Mouse (Mus musculus): Measurements from ENCODE around the gene Src. TPM values are rescaled to one million over a fixed set of nuclear protein-coding genes. Genes with fewer than 3 reads are reported as not detected.
"Not testable (repeated sequence)": the region's sequence is repeated elsewhere in the genome, so short reads cannot be mapped to it uniquely, and the experiment has no call there.

The Src gene
- polyA plus RNA-seq, 1 experiment from 2014 or later, result 19.6 TPM

DNA sequence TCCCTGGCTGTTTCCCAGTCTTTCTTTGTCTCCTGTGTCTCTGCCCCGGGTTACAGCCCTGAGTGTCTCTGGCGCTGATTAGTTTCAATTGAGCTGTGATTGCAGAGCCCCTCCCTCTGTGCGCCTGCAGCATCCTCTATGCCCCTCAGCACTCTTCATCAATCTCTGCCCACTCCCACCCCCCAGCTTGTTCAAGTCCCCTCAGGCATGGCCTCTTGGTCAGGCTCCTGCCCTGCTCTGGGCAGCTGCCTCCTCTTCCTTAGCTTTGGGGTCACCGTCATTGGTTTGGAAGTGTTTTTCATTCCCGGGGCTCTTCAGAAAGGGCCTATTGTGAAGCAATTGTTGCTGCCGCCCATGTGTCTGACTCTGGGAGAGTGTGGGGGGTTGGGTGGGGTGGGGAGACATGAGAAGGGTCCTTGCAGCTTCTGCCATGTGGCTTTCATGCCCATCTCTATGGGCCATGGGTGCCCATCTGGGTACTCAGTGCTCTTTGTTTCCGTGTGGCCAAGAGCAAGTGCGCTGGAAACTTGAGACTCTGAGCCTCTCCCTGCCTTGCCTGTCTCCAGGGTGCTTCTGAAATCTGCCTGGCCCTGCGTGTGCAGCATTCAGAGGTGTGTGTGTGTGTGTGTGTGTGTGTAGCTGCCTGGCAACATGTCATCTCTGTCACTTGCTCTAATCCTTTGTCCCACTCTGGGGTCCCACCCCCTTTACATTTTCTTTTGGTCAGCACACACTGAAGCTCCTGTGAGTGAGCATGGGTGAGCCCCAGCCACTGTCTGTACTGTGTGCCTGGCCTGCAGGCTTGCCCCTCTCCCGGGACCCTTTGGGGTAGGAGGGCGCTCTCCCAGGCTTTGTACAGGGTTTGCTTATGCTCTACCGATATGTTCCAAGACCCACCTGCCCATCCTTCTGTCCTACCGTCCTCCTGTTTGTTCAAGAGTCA is 57.5 kb downstream of the Src start:
- WGBS, result 17% methylated on average over 13 of the region's 13 CpGs
- peak; percentile 73 for DNase-seq (ENCODE audit: extremely low spot score, low spot score)
- Histone ChIP-seq H3K4me3 (peak overlapping the region; percentile 29; the same call in 1 of the 2 replicates), H3K27me3 (ENCODE audit: poor library complexity, severe bottlenecking) (peaks cover 18% of the 10 kb centered on the region; the same call in 1 of the 2 replicates), H3K27ac (peak overlapping the region; percentile 92), H3K4me1 (peaks cover 100% of the 10 kb centered on the region), H3K9me3 (no peaks in the 10 kb centered on the region), H3K36me3 (replicated peaks) (peaks cover 17% of the 10 kb centered on the region)

DNA sequence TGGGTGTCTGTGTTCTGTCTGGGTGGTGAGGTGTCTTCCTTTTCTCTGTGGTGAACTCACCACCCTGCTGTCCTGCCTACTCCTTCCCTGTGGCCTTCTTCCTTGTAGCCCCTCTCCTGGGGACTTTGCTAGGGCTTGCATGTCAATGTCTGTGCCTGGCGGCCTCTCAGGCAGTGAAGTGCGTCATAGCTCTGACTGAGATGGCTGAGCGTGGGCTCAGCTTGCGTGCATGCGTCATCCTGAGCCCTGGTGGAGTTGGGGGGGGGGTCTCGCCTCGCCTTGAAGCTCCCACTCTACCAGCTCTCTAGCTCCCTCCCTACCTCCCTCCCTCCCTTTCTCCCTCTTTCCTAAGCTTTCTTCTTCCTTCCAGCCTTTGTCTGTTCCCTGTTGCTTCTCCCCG is 60.4 kb downstream of the Src start:
- Histone ChIP-seq H3K4me3 (no peak overlapping the region), H3K36me3 (replicated peaks) (no peaks in the 10 kb centered on the region), H3K4me1 (peaks cover 99% of the 10 kb centered on the region), H3K27me3 (ENCODE audit: poor library complexity, severe bottlenecking) (peaks cover 41% of the 10 kb centered on the region), H3K9me3 (no peaks in the 10 kb centered on the region), H3K27ac (peak overlapping the region; percentile 92)
- WGBS, result 77% methylated on average over 8 of the region's 8 CpGs
- DNase-seq (ENCODE audit: extremely low spot score, low spot score), result no peak

DNA sequence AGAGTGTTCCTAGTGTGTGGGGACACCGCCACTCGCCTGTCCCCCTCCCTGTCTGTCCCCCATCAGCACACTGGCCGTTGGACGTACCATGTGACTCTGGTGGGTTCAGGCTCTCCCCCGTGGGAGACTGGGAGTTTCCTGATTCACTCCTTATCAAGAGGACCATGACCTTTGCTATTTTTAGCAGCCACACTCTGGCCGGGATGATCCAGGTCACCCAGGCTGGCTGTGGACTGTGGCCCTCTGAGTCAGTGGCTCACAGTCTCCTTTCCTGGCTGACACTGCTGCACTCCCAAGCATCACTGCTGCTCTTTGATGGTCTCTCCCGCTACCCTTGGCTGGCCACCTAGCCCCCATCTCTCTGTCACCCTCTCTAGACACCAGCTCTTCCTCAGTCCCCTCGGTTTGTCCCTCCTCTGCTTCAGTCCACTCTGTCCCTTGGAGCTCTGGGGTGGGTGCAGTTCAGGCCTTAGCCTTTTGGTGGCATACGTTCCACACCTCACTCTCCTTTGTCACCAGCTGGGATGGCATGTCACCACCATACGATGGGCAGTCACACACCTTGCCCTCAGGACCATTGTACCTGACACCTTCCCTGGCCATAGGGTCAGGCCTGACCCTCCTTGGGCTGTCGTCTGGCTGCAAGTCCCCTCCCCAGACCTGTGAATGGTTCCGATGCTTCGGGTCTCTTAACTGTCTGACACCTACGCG is 61.8 kb downstream of the Src start:
- Histone ChIP-seq H3K36me3 (replicated peaks) (no peaks in the 10 kb centered on the region), H3K4me1 (peaks cover 95% of the 10 kb centered on the region), H3K27ac (peak overlapping the region; percentile 92), H3K27me3 (ENCODE audit: poor library complexity, severe bottlenecking) (peaks cover 46% of the 10 kb centered on the region), H3K4me3 (no peak overlapping the region), H3K9me3 (no peaks in the 10 kb centered on the region)
- WGBS, result 59% methylated on average over 15 of the region's 15 CpGs
- no peak for DNase-seq (ENCODE audit: extremely low spot score, low spot score)

DNA sequence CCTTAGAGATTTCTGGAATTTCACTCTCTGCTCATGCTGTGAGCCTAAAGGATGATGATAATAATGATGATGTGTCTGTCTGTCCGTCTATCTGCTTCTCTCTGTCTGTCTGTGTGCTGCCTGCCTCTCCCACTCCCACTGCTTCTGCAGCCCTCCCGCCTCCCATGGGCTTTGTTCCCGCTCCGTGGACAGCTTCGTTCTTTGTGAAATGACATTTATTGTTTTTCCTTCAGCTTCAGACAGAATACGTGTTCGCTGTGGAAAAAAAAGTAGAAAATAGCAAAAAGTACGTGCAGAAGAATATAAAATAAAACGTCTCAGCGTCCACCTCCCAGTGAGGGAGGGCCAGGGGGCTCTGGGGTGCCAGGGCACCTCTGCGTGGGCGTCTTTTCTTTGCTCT is 64.5 kb downstream of the Src start:
- H3K36me3 ChIP-seq (replicated peaks), result no peaks in the 10 kb centered on the region
- peaks cover 44% of the 10 kb centered on the region for H3K27me3 ChIP-seq (ENCODE audit: poor library complexity, severe bottlenecking)
- no peak for DNase-seq (ENCODE audit: extremely low spot score, low spot score)
- H3K27ac ChIP-seq, result peak overlapping the region; percentile 92
- peaks cover 93% of the 10 kb centered on the region for H3K4me1 ChIP-seq
- H3K9me3 ChIP-seq, result no peaks in the 10 kb centered on the region
- WGBS, result 47% methylated on average over 12 of the region's 12 CpGs
- H3K4me3 ChIP-seq, result no peak overlapping the region

DNA sequence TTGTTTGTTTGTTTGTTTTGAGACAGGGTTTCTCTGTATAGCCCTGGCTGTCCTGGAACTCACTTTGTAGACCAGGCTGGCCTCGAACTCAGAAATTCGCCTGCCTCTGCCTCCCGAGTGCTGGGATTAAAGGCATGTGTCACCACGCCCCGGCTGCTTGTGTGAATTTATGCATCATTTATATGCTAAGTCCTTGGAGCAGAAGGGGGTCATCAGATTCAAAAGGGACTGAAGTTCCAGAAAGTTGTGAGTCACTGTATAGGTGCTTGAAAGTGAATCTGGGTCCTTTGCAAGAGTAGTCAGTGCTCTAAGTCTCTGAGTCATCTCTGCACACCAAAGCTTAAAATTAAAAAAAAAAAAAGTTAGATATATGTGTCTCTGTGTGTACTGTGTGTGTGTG is 68.3 kb downstream of the Src start:
- not testable (repeated sequence) for H3K4me3 ChIP-seq; DNase-seq (ENCODE audit: extremely low spot score, low spot score); H3K9me3 ChIP-seq; H3K36me3 ChIP-seq (replicated peaks)
- 88% methylated on average over 5 of the region's 5 CpGs for WGBS
- Histone ChIP-seq H3K27ac (peak overlapping the region; percentile 92), H3K4me1 (peaks cover 67% of the 10 kb centered on the region), H3K27me3 (ENCODE audit: poor library complexity, severe bottlenecking) (peaks cover 21% of the 10 kb centered on the region)

DNA sequence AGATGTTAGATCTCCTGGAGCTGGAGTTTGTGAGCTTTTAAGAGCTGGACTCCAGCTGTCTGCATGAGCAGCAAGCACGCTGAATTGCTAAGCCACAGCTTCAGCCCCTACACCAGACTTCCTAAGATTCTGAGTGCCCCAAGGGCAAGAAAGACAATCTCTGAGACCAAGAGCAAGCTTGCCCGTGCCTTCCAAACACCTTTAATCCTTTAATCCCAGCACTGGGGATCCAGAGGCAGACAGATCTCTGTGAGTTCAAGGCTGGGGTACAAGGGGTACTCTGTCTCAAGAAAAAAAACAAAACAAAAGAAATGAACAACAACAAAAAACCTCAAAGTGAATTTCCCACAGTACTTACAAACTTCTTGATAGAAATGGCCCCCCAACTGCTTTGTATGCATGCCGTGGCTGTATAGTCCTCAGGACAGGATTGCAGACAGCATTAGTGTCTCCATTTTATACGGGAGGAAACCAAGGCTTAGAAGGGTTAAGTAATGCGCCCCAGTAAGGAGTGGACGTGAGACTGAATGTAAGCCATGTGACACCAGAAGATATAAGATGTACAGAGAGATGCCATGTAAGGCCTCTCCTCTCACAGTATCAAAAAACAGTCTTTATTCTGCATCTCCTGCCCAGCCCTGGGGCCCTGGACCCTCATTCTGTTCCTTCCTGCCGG is 68.9 kb downstream of the Src start:
- H3K36me3 ChIP-seq (replicated peaks), result no peaks in the 10 kb centered on the region
- no peak overlapping the region for H3K4me3 ChIP-seq
- no peak for DNase-seq (ENCODE audit: extremely low spot score, low spot score)
- 25% methylated on average over 7 of the region's 7 CpGs for WGBS
- peak overlapping the region; percentile 92 for H3K27ac ChIP-seq
- peaks cover 61% of the 10 kb centered on the region for H3K4me1 ChIP-seq
- peaks cover 15% of the 10 kb centered on the region for H3K27me3 ChIP-seq (ENCODE audit: poor library complexity, severe bottlenecking)
- H3K9me3 ChIP-seq, result no peaks in the 10 kb centered on the region

DNA sequence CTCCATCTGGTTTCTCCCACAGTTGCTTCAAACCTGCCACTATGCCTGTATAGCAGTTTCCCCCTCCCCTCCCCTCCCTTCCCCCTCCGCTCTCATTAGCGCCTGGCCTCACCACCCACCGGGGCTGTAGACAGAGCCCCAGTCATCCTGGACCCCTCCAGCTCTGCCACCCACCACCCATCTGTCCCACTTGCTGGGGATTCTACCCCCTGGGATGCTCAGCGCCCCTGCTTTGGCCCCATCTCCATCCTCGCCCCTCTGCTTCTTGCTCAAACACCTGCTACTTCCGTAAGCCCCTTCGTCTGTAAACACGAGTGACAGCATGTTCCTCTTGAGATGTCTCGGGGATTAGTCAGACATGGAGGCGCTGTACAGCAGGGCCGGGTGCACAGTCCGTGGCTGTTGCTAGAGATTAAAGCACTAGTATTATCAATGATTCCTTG is 69.5 kb downstream of the Src start:
- peaks cover 55% of the 10 kb centered on the region for H3K4me1 ChIP-seq
- no peaks in the 10 kb centered on the region for H3K9me3 ChIP-seq
- 17% methylated on average over 12 of the region's 12 CpGs for WGBS
- H3K27ac ChIP-seq, result peak overlapping the region; percentile 92
- peaks cover 10% of the 10 kb centered on the region for H3K27me3 ChIP-seq (ENCODE audit: poor library complexity, severe bottlenecking)
- peak overlapping the region; percentile 19; the same call in 1 of the 2 replicates for H3K4me3 ChIP-seq
- no peak for DNase-seq (ENCODE audit: extremely low spot score, low spot score)
- no peaks in the 10 kb centered on the region for H3K36me3 ChIP-seq (replicated peaks)

DNA sequence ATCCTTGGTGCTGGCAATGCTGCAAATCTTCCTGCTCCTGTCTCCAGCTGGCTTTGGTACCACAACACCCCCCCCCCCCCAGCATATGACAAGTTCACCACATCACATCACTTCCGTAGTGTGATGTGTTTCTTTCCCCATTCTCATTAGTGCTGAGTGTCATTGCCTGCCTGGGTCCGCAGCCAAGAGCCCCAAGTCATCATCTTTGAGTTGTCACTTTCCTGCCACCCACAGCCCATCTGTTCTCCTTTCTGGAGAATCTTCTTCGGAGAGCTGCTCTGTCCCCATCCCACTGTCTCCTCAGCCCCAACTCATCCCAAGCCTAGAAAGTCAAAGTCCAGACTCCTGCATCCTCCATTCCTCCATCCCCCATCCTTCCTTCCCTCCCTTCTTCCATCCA is 75.0 kb downstream of the Src start:
- H3K27ac ChIP-seq, result no peak overlapping the region

DNA sequence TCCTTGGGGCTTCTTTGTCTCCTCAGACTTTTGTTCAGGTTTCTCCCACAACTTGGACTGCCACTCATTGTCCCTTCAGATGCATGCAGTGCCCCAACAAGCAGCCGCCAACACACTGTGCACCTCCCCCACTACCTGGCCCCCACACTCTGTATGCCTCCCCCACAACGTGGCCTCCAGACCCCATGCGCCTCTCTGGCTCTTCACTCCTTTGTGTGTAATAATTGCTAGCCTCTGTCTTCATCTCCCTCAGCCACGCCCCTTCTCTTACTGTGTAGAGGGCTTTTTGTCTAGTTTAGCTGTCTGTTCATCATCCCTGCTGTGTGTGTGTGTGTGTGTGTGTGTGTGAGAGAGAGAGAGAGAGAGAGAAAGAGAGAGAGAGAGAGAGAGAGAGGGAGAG is 80.3 kb downstream of the Src start:
- no peaks in the 10 kb centered on the region for H3K9me3 ChIP-seq
- H3K4me3 ChIP-seq, result no peak overlapping the region
- peaks cover 46% of the 10 kb centered on the region for H3K4me1 ChIP-seq
- H3K36me3 ChIP-seq (replicated peaks), result no peaks in the 10 kb centered on the region
- peak; percentile 59 for DNase-seq (ENCODE audit: extremely low spot score, low spot score)
- 18% methylated on average over 4 of the region's 4 CpGs for WGBS
- peak overlapping the region; percentile 89 for H3K27ac ChIP-seq
- H3K27me3 ChIP-seq (ENCODE audit: poor library complexity, severe bottlenecking), result peaks cover 11% of the 10 kb centered on the region; the same call in 1 of the 2 replicates

More for the DNA sequence above, 75.0 kb downstream of the Src start:
- peaks cover 32% of the 10 kb centered on the region for H3K4me1 ChIP-seq
- peaks cover 11% of the 10 kb centered on the region; the same call in 1 of the 2 replicates for H3K27me3 ChIP-seq (ENCODE audit: poor library complexity, severe bottlenecking)
- no peak overlapping the region for H3K4me3 ChIP-seq
- H3K9me3 ChIP-seq, result no peaks in the 10 kb centered on the region
- 85% methylated on average over 3 of the region's 3 CpGs for WGBS
- H3K36me3 ChIP-seq (replicated peaks), result no peaks in the 10 kb centered on the region
- DNase-seq (ENCODE audit: extremely low spot score, low spot score), result no peak

DNA sequence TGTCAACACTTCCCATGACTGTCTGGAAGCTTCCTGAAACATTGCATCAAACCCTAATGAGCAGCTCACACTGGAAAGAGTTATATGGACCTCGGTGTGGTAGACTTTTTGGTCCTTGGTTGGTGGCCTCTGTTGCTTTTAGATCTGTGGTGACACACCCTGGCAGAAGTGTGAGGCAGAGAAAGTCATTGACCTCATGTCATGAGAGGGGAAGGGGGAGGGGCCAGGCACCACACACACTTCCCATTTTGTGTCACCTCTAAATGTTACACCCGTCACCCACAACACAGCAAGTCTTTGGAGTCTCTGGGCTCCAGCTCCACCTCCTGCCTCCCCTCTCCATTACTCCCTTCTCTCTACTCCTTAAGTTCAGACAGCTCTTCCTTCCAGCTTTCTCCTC is 82.1 kb downstream of the Src start:
- 88% methylated on average over 2 of the region's 2 CpGs for WGBS
- H3K4me3 ChIP-seq, result no peak overlapping the region
- peaks cover 55% of the 10 kb centered on the region for H3K4me1 ChIP-seq
- no peaks in the 10 kb centered on the region for H3K9me3 ChIP-seq
- peaks cover 14% of the 10 kb centered on the region; the same call in 1 of the 2 replicates for H3K27me3 ChIP-seq (ENCODE audit: poor library complexity, severe bottlenecking)
- 0 out of 2 replicates have a peak overlapping the region, but pooled peaks have one; percentile 6 for H3K27ac ChIP-seq
- no peaks in the 10 kb centered on the region for H3K36me3 ChIP-seq (replicated peaks)
- DNase-seq (ENCODE audit: extremely low spot score, low spot score), result no peak

DNA sequence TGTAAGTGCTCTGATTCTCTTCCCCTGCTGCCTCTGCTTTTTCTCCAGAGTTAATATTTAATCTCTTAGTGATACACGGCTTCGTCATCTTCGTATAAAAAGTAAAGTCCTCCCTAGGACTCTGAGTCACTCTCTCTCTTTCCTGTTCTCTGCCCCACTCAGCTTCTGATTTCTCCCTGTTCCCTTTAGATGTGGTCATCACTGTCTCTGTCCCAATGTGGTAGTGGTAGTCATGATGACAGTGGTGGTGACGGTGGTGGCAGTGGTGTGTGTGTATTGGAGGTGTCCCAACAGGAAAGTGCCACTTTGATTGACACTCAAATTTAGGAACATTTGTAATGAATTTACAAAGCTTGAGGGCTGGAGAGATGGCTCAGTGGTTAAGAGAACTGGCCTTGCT is 83.1 kb downstream of the Src start:
- H3K27me3 ChIP-seq (ENCODE audit: poor library complexity, severe bottlenecking), result peaks cover 21% of the 10 kb centered on the region
- 94% methylated on average over 4 of the region's 4 CpGs for WGBS
- DNase-seq (ENCODE audit: extremely low spot score, low spot score), result no peak
- H3K9me3 ChIP-seq, result no peaks in the 10 kb centered on the region
- H3K4me1 ChIP-seq, result peaks cover 59% of the 10 kb centered on the region
- H3K4me3 ChIP-seq, result no peak overlapping the region
- H3K27ac ChIP-seq, result 0 out of 2 replicates have a peak overlapping the region, but pooled peaks have one; percentile 6
- H3K36me3 ChIP-seq (replicated peaks), result no peaks in the 10 kb centered on the region

DNA sequence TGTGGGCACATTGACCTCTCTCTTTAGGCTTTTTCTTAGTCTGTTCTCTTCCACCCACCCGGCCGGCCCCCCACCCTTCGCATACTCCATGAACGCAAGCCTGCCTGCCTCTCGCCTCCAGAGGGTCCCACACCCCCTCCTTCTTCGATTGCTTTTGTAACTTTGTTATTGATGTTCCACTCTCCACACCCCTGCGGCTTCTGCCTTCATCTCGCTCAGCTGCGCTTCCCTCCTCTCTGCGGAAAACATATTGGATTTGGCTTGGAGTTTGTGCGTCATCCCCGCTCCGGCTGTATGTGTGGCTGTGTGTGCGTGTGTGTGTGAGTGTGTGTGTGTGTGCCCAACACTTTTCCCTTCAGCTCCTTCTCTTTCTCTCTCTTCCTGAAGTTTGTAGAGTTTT is 88.5 kb downstream of the Src start:
- WGBS, result 63% methylated on average over 14 of the region's 14 CpGs
- H3K27ac ChIP-seq, result peak overlapping the region; percentile 71
- DNase-seq (ENCODE audit: extremely low spot score, low spot score), result no peak
- peaks cover 80% of the 10 kb centered on the region for H3K4me1 ChIP-seq
- no peaks in the 10 kb centered on the region for H3K9me3 ChIP-seq
- no peak overlapping the region for H3K4me3 ChIP-seq
- H3K36me3 ChIP-seq (replicated peaks), result no peaks in the 10 kb centered on the region
- peaks cover 67% of the 10 kb centered on the region for H3K27me3 ChIP-seq (ENCODE audit: poor library complexity, severe bottlenecking)
